Mouse (Mus musculus): ENCODE measurements around the gene Gstp2.
"Not testable (repeated sequence)": the region's sequence is repeated elsewhere in the genome, so short reads cannot be mapped to it uniquely, and the experiment has no call there.

The Gstp2 gene

DNA sequence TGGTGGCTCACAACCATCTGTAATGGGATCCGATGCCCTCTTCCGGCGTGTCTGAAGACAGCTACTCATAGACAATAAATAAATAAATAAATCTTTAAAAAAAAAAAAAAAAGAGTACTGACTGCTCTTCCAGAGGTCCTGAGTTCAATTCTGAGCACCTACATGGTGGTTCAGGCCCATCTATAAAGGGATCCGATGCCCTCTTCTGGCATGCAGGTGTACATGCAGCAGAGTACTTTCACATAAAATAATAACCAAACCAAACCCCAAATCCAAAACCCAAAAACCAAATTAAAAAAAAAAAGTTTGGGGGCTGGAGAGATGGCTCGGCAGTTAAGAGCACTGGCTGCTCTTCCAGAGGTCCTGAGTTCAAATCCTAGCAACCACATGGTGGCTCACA is 3.2 kb upstream of the Gstp2 start:
- DNase-seq (ENCODE audit: low spot score in 2 of 2) = peak in 1 of 2 experiments; percentile 10

DNA sequence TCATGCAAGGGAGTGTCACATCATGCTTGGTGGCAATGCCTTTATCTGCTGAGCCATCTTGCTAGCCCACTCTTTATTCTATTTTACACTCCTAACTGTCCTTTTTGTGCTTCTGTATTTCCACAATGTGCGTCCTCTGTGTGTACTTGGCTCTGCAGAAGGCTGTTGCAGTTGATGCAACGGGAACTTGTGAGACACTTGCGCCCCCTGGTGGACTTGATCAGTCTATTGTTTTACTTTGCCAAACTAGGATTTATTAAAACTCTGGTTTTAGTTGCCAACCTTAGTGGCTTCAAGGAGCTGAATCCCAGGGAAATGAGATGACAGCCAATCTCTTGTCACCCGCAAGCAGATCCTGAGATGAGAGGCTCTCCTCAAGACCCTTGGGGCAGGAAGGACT is 2.0 kb upstream of the Gstp2 start:
- peak; percentile 85 to 94 for DNase-seq (ENCODE audit: low spot score in 2 of 2)

DNA sequence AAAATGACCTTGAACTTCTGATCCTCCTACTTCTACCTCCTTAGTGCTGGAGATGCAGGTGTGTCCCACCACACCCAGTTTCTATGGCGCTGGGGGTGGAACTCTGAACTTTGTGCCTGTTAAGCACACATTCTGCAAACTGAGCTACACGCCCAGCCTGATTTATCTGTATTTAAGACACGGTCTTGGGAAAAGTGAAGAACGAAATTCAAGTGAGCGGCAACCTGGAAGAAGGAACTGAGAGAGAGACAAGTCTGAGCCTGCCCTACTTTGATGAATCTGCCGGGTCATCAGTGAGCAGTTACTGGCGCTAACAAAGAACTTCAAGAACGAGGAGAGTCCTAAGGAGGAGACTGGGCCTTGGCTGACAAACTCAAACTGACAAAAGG is 1.0 kb upstream of the Gstp2 start:
- peak in 1 of 2 experiments; percentile 45 for DNase-seq (ENCODE audit: low spot score in 2 of 2)

DNA sequence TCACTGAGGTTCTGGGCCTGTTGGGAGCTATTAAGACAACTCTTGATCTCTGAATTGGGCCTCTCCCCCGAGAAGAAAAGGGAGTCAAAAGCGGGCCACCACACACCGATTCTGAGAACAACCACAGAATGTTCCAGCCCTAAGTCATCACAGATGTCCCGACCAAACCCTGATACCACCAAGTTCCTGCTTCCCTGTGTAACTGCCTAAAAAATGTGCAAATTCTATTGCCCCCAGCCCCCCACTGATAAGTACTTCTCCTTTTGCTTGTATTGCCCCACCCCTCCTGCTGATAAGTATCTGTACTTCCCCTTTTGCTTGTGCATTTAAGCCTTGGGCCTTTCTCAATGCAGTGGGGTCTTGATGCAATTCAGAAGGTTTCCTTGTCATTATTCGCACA is 1.7 kb downstream of the Gstp2 start:
- not testable (repeated sequence) for DNase-seq (ENCODE audit: low spot score in 2 of 2)

DNA sequence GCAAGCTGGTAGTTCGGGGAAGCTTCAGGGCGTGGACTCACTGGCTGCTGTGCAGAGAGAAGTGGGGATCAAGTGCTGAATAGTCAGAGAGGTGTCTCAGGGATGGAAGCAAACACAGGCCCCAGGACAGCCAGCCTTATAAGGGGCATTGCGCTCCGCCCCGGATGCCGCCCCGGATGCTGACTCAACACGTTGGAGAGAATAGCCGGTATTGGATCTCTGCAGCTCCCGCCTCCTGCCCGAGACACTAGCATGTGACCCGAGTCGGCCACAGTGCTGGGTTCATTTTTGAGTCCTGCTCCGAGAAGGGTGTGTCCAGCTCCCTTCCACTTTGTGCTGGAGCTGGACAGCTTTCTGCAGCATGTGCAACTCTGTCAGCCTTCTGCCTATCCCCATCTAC is 3.7 kb downstream of the Gstp2 start:
- DNase-seq (ENCODE audit: low spot score in 2 of 2) = no peak

DNA sequence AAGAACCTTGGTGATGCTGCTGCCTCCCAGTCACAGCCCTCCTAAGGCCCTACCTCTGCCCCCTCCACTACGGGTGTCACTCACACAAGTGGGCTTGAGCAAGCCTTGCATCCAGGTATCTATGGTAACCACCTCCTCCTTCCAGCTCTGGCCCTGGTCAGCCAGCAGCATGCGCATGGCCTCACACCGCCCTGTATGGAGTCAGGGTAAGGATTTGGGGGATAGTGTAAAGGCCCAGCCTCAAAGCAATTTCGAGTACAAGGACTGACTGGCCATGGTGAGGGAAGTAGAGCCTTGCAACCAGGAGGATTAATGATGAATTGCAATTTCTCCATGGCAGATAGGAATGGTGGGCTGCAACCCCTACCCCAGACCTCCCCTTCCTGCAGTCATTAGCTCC is 4.3 kb downstream of the Gstp2 start:
- DNase-seq (ENCODE audit: low spot score in 2 of 2) = not testable (repeated sequence)

DNA sequence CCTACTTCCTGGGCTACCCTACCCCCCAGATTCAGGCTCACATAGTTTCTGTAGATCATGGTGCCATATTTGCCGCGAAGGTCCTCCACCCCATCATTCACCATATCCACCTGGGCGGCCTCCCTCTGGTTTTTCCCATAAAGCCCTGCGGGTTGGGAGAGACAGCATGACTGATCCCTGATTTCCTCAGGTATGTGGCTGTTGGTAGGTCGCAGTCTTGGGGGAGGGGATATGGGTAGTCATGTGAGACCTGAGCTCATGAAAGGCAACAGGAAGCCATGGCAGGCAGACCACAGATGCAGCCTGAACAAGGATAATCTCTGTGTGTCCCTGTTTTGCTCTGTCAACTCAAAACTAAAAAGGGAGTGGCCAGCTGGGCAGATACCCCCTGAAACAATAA is 4.9 kb downstream of the Gstp2 start:
- DNase-seq (ENCODE audit: low spot score in 2 of 2) = not testable (repeated sequence)

DNA sequence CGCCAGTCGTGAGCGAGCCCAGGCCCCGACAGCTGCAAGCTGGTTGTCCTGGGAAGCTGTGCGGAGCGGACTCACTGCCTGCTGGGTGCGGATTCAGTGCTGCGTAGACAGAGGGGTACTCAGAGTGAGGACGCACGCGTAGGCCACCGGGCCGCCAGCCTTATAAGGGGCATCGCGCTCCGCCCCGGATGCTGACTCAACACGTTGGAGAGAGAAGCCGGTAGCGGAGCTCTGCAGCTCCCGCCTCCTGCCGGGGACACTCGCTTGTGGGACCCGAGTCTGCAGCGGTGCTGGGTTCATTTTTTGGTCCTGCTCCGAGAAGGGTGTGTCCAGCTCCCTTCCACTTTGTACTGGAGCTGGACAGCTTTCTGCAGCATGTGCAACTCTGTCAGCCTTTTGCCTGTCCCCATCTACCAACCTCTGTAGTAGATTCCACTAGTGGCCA is 8.0 kb downstream of the Gstp2 start, which contains the start of gene Gstp1:
Gene Gstp1, minus strand, starts transcription at position 198 of the 445 bp plus-strand sequence.
- DNase-seq (ENCODE audit: low spot score in 2 of 2) = peak; percentile 70 to 87

DNA sequence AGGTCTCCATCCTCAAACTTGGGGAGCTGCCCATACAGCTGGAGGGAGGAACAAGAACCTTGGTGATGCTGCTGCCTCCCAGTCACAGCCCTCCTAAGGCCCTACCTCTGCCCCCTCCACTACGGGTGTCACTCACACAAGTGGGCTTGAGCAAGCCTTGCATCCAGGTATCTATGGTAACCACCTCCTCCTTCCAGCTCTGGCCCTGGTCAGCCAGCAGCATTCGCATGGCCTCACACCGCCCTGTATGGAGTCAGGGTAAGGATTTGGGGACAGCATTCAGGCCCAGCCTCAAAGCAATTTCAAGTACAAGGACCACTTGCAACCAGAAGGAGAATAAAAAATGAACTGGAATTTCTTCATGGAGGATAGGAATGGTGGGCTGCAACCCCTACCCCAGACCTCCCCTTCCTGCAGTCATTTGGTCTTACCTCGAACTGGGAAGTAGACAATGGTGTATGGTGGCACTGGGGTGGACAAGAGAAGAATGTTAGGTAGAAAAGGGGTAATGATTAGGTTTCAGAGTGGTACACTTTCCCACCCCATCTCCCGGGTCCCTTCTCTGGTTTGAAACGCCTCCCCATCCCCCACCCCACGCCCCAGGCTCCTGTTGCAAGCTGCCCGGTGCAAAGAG is 8.6 kb downstream of the Gstp2 start:
- not testable (repeated sequence) for DNase-seq (ENCODE audit: low spot score in 2 of 2)

DNA sequence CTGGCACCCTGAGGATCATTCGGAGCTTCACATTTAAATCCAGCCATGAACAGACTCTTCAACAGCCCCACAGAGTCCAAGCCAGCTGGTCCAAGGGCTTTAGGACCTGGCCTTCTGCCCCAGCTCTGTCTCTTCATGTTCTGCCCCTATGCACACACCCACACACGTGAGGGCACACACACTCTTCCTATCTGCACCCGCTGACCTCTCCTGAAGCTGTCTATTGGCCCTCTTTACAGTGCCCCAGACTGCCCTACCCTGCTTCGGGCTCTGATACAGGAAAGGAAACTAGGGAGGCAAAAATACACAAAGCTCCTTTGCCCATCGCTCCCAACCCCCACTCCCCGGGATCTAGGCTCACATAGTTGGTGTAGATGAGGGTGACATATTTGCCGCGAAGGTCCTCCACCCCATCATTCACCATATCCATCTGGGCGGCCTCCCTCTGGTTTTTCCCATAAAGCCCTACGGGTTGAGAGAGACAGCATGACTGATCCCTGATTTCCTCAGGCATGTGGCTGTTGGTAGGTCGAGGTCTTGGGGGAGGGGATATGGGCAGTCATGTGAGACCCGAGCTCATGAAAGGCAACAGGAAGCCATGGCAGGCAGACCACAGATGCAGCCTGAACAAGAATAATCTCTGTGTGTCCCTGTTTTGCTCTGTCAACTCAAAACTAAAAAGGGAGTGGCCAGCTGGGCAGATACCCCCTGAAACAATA is 9.3 kb downstream of the Gstp2 start:
- no peak for DNase-seq (ENCODE audit: low spot score in 2 of 2)

DNA sequence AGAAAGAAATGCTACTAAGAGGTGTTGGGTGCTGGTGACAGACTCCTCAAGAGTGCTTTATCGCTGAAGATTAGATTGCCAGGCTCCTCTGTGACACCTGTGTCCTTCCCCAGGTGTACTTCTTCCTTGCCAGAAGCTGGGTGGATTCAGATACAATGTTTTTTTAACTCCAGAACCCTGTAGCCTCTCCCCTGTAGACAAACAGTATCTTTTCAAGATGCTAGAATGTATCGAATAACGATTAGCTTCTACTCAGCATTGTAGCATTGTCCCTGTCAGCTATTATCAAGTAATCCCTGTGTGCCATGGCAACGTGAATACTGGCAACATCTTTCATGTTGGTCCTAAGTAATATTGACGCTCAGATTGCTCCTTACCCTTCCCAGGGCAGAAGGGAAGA is 12.1 kb downstream of the Gstp2 start:
- DNase-seq (ENCODE audit: low spot score in 2 of 2) = no peak

DNA sequence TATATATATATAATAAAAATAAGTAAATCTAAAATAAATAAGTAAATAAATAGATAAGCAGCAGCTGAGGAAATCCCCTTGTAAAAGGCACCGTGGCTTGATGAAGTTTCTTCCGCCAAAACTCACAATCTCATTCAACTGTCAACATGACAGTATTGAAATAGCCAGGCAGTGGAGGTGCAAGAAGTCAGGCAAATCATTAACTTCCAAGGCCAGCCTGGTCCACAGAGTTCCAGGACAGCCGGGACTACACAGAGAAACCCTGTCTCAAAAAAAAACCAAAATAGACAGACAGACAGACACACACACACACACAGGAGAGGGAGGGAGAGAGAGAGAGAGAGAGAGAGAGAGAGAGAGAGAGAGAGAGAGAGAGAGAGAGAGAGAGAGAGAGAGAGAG is 12.5 kb downstream of the Gstp2 start:
- DNase-seq (ENCODE audit: low spot score in 2 of 2) = no peak

DNA sequence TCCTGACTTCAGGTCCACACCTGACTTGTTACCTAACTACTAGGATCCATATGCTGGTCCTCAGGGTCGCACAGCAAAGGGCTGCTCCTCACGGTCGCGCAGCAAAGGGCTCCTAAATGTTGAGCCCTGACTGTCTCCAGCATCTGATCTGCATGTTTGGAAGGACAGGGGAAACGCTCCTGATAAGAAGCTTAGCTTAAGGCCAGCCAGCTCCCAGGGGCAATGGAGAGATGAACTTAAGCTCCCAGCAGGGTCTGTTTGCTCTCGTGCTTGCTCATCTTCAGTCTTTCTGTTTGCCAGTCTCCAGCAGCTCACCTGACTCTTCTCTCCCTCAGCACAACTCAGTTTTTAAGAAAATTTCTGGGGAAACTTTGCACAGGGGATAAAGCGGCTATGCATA is 13.2 kb downstream of the Gstp2 start:
- DNase-seq (ENCODE audit: low spot score in 2 of 2) = no peak

DNA sequence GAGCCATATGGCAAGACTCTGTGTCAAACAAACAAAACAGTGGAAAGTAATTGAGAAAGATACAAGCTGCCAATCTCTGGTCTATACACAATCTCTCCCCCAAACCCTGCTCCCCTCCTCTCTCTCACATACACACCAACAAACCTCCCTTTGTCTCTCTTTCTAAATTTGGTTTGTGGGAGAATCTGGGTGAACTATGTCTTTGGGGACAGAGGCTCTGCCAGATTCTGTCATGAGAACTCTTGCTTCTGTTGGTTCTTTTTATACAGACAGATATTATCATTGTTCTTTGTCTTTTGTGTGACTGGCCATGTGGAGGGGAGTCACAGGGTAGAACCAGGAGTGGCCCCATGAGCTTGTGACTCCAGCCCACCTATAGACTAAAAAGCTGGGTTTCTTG is 18.2 kb downstream of the Gstp2 start:
- no peak for DNase-seq (ENCODE audit: low spot score in 2 of 2)

DNA sequence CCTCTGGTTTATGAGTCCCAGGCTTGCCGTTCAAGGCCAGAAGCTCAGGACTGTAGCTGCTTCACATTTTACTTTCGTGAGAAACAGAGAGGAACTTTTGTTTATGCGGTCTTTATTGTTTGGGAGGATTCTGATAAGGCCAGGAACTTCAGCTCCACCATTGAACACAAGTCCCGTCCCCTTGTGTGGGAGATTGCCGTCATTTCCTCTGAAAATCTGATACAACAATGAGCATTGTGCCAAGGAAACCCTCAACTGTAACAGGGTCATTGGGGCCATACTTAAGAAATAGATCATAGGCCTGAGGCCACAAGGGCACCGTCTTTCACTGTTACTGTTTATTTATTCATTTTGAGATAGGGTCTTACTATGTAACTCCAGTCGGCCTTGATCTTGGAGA is 22.6 kb downstream of the Gstp2 start:
- DNase-seq (ENCODE audit: low spot score in 2 of 2) = no peak

DNA sequence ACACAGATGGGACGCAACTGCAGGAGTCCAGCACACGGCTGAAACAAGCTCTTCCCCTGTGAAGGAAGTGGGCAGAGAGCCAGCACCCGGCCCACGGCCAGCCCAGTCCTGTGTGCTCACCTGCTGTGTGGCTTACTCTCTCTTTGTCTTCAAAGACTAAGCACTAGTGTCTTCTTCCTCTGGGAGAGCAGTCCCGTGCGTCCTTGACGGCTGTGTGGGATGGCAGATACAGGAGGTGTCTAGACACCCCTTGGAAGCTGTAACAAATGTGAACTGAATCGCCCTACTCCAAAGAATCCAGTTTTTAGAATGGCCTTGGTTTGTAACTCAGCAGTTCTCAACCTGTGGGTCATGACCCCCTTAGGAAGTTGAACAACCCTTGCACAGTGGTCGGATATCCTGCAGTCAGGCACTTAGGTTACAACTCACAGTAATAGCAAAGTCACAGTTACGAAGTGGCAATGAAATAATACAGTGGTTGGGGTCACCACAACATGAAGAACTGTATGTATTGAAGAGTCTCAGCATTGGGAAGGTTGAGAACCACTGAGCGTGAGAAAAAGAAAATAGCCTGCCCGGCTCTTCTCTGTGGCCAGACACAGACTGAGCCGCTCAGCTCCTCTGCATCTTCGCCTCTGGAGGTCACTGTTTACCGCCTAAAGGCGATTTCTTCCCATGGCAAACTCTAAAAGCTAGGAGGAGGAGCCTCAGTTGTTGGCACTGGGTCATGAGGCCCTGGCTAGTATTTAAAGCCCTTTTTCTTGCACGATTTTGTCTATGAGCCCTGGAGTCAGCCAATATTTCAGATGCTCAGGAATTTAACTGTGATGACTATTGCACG is 26.9 kb downstream of the Gstp2 start:
- DNase-seq (ENCODE audit: low spot score in 2 of 2) = peak; percentile 45 to 79

DNA sequence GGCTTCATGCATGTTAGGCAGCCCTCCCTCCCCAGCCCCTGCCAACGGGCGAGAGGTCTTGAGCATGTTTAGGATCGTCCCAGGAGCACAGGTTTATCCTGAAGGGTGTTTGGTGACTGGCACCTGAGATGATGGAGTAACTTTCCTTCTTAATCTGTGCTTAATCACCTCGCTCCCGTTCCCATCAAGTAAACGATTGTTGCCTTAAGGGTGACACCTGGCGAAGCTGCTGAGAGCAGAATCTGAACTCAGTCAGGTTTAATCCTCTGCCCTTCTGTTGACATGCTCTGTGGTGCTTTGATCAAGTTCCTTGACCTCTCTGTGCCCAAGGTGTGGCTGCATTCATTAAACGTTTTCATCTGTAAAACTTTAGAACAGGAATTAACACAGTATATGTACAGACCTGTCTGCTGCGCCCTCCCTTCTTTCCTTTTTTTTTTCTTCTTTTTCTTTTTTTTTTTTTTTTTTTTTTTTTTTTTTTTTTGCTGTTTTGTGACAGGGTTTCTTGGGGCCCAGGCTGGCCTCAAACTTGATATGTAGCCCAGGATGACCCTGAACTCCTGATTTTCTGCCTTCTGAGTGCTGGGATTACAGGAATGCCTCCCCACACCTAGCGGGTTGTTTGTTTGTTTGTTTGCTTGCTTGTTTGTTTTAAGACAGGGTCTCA is 27.8 kb downstream of the Gstp2 start:
- DNase-seq (ENCODE audit: low spot score in 2 of 2) = no peak

DNA sequence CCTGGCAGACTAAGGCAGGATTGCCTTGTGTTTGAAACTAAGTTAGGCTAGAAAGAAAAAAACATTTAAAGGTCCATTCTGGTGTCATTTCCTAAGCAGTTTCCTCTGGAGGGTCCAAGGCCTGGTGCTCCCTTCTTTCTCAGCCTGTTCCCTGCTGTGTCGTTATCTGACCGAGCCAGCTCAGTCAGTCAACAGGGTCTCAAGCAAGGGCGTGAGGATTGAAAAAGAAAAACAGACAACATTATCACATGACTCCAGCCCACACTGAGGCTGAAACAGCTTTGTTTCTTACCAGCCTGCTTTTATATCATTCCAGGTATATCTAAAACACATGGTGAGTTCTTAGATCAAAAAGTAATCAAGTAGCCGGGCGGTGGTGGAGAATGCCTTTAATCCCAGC is 30.2 kb downstream of the Gstp2 start:
- DNase-seq (ENCODE audit: low spot score in 2 of 2) = no peak

DNA sequence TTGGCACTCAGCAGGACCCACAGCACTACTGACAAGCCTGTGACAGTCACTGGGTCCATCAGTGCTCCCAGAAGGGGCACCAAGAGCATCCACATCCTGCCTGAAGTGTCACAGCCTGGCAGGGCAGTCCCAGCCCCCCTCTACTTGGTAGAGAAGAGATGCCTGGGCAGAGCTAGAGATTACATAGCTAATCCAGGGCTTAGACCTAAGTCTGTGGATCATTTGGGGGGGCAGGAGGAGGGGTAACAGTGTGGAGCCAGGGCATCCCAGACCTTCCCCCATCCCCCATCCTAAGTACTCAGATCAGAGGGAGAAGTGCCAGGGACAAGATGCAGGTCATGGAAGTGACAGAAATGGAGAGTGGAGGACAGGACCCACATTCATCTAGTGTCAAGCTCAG is 31.0 kb downstream of the Gstp2 start:
- DNase-seq (ENCODE audit: low spot score in 2 of 2) = no peak

DNA sequence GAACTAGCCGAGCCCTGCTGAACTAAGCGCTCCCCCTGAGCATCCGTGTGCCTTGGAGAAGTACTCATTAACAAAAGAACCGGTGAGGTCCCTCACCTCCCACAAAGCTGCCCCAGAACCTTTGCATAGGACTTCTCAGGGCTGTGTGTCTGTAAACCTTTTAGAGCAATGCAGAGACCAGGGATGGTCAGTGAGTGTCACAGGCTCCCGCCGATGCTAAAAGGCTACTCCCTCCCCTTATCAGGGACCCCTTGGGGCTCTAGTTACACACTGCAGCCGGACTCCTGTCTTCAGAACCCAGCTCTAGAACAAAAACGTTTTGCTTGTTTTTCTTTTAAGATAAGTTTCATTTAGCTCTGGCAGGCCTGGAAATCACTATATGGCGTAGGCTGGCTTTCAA is 32.8 kb downstream of the Gstp2 start:
- DNase-seq (ENCODE audit: low spot score in 2 of 2) = no peak

DNA sequence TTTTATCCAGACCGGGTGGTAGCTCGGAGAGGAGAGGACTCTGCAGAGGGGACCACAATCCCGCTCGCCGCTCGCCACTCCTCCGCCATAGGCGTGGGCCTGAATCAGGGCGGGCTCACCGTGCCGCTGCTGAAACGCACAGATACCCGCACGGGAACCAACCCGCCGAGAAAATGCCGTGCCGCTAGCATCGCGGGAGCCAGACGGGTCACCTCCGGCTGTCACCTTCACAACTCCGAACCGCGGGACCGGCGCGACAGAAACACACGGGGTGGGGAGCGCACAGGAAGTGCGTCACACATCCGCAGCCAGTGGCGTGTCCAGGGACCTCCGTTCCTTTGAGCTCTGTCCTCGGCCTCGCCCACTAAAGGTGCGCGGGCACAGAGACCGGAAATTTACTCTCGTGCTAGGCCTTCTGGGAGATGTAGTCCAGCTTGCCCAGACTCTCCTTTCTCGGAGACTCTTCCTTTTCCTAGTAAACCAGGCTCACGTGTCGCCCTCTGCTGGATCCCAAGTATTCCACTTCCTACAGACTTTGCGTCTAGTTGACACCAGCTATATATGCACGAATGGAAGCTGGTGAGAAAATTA is 33.3 kb downstream of the Gstp2 start, which contains the start of gene Ndufv1:
Gene Ndufv1, minus strand, starts transcription at position 375 of the 591 bp plus-strand sequence.
- DNase-seq (ENCODE audit: low spot score in 2 of 2) = peak; percentile 88 to 95

DNA sequence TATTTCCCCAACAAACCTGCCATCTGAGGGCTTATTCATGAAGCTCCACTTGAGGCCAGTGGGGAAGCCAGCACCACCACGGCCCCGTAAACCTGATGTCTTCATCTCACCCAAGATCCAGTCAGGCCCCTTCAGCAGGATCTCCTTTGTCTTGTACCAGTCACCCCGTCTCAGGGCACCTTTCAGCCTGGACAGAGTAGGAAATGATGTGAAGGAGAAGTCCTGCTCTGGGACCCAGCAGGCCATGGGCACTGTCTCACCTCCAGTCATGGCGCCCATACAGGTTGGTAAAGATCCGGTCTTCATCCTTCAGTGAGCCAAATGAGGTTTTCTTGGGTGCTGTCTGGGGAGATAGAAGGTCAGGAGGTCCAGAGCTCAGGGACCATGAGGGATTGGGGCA is 34.7 kb downstream of the Gstp2 start:
- no peak for DNase-seq (ENCODE audit: low spot score in 2 of 2)
